Mouse (Mus musculus) heart, postnatal 0 days (tissue): ENCODE results near the gene Rps3. TPM values are rescaled to one million over a fixed set of nuclear protein-coding genes. Genes with fewer than 3 reads are reported as not detected.

Experiments
- ATAC-seq: fragments of 200-750 bp; cut with Nextera tagmentation; 2 replicates; pipeline ENCODE4 v1.8.0; 2017; ENCODE audit warnings: low read depth, moderate number of reproducible peaks, moderate library complexity; ENCODE audit not compliant: insufficient read depth
- DNase-seq: peaks from one replicate; pipeline ENCODE4 v3.0.0-alpha.2; 2016; ENCODE audit warnings: low spot score
- H3K27ac ChIP-seq: fragments of 300-500 bp; sonication (generic); 2 replicates; pipeline ENCODE4 v1.5.1; 2014; ENCODE audit warnings: low read depth, mild to moderate bottlenecking
- H3K27me3 ChIP-seq: fragments of 300-500 bp; sonication (generic); 2 replicates; pipeline ENCODE4 v1.6.1; 2014; ENCODE audit warnings: low read length, mixed read lengths; ENCODE audit not compliant: control insufficient read depth, insufficient read depth
- H3K36me3 ChIP-seq: fragments of 300-500 bp; sonication (generic); replicated peaks from 2 replicates; pipeline ENCODE4 v1.6.1; 2014; ENCODE audit warnings: low read length, mixed read lengths; ENCODE audit not compliant: control insufficient read depth, insufficient read depth
- H3K4me1 ChIP-seq: fragments of 300-500 bp; sonication (generic); 2 replicates; pipeline ENCODE4 v1.6.1; 2014; ENCODE audit warnings: antibody characterized with exemption; ENCODE audit not compliant: control insufficient read depth, insufficient read depth
- H3K4me2 ChIP-seq: fragments of 300-500 bp; sonication (generic); 2 replicates; pipeline ENCODE4 v1.6.1; 2014; ENCODE audit warnings: low read depth, mild to moderate bottlenecking, low read length, moderate library complexity
- H3K4me3 ChIP-seq: fragments of 300-500 bp; sonication (generic); 2 replicates; pipeline ENCODE4 v1.5.1; 2014; ENCODE audit warnings: low read depth, low read length
- H3K9ac ChIP-seq: fragments of 300-500 bp; sonication (generic); replicated peaks from 2 replicates; pipeline ENCODE4 v1.6.1; 2014; ENCODE audit warnings: low read depth, low read length, mixed read lengths
- H3K9me3 ChIP-seq: fragments of 300-500 bp; sonication (generic); replicated peaks from 2 replicates; pipeline ENCODE4 v1.6.1; 2016; ENCODE audit warnings: low read length; ENCODE audit not compliant: control insufficient read depth
- CTCF ChIP-seq: IDR thresholded peaks from 2 replicates; pipeline ENCODE4 v1.5.1; 2016; ENCODE audit warnings: antibody characterized with exemption, control low read depth, low read depth
- EP300 ChIP-seq: IDR thresholded peaks from 2 replicates; pipeline ENCODE4 v1.6.1; 2016; ENCODE audit warnings: antibody characterized with exemption, low read depth
- WGBS: fragments of 180-500 bp; shearing (Covaris S2); extraction: QIAGEN DNeasy Blood & Tissue Kit; methylation state at CpG from one replicate; pipeline ENCODE4 v1.1.7; 2014; 5-methylcytosine and 5-hydroxymethylcytosine counted together
- polyA plus RNA-seq: library from polyadenylated mRNA; unstranded; fragments of >200 nt; fragmentation: Nextera tagmentation; extraction: Ambion mirVana; gene quantifications from 2 replicates; pipeline ENCODE4 v1.2.1, GENCODE M21; 2015
- total RNA-seq: library from RNA; depleted of rRNA; stranded (reverse); fragments of >200 nt; gene quantifications from 2 replicates; pipeline ENCODE4 v1.2.3, GENCODE M21; 2014; ENCODE audit warnings: low replicate concordance

Gene Rps3
- total and polyA plus RNA-seq, 2 experiments from 2014 or later, result 439 to 804 TPM

- WGBS, result 44% methylated on average over 3 of the region's 3 CpGs
- TF ChIP-seq CTCF, result no peak
- TF ChIP-seq EP300, result no peak
- Histone ChIP-seq H3K27ac (no peak overlapping the region), H3K9ac (no peak overlapping the region), H3K4me3 (no peak overlapping the region), H3K4me1 (no peaks in the 10 kb centered on the region; the same call in 1 of the 2 replicates), H3K27me3 (no peaks in the 10 kb centered on the region), H3K36me3 (peaks cover 71% of the 10 kb centered on the region), H3K9me3 (no peaks in the 10 kb centered on the region), H3K4me2 (no peak overlapping the region)
- ATAC-seq (no peak), DNase-seq (no peak)
These were observed 6.9 kb downstream of the Rps3 start for GRCm38 (mm10) chr7:99476558-99477114.

DNA sequence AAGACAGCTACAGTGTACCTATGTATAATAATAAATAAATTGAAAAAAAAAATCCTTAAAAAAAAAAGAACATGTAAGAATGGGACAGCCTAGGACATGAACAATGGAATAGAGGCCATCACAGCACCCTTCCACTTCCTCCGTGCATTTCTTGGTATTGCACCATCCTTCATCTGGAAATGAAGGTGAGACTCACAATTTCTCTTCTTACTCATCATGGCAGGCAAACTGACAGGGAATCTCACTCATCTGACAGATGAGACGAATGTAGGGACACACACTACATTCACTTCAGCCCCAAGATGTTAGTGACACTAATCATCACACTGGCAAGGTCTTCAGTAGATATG, 8.0 kb downstream of the Rps3 start:
- TF ChIP-seq EP300 (no peak), CTCF (no peak)
- Histone ChIP-seq H3K9ac (no peak overlapping the region), H3K4me2 (no peak overlapping the region), H3K4me1 (no peaks in the 10 kb centered on the region), H3K4me3 (no peak overlapping the region), H3K27ac (no peak overlapping the region), H3K36me3 (peaks cover 60% of the 10 kb centered on the region), H3K9me3 (no peaks in the 10 kb centered on the region), H3K27me3 (no peaks in the 10 kb centered on the region)
- ATAC-seq, result no peak
- 85% methylated on average over 2 of the region's 2 CpGs for WGBS
- DNase-seq, result no peak

DNA sequence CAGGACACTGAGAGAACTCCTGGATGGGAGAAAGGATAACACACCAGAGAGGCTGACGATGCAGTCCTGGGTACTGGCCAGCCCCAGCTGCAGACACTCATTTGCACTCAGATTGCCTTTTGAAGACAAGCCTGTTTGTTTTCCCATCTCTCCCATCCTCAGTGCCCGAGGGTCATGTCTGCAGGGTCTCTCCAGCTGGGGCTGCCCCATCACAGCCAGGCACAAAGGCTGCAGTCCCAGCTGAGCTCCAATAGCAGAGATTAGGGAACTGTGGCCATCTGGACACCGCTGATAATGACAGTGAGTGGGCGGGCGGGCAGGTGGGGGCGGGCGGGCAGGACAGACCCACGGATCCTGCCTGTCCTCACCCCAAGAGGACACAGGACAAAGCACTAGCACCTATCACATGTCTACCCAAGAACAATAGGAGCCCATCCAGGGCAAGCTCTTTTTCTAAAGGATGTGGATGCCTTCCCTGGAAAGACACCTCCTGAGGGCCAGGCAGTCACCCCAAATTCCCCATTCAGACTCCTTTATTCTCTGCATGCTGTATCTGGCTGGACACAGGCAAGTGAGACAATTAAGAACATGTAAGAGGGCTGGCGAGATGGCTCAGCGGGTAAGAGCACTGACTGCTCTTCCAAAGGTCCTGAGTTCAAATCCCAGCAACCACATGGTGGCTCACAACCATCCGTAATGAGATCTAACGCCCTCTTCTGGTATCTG, 8.5 kb downstream of the Rps3 start:
- H3K27ac ChIP-seq, result no peak overlapping the region
- peak; percentile 19; the same call in 1 of the 2 replicates for ATAC-seq

DNA sequence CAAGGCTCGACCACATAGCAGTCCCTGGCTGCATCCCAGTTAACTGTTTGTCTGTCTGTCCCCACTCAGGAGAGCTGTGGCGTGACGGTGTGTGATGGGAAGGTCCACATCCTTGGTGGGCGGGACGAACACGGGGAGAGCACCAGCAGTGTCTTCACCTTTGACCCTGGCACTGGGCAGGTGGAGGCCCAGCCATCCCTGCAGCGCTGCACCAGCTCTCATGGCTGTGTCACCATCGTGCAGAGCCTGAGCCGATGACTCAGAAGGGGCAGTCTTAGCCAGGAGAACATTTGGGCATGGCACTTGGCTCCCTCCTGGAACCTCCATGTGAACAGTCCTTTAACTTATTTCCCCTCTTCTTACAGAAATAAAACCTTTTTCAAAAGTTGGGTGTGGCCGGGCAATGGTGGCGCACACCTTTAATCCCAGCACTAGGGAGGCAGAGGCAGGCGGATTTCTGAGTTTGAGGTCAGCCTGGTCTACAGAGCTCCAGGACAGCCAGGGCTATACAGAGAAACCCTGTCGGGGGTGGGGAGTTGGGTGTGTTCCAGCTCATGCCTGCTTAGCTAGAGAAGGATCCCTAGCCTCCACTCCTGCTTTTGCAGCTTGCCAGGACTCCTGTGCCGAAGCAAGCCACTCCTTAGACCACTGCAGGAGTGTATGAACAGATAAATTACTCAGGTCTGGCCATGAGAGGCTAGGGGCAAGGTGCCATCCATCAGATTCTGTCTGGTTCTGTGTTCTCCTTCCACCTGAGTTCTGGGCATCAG, 9.7 kb downstream of the Rps3 start:
- Histone ChIP-seq H3K36me3 (peaks cover 43% of the 10 kb centered on the region), H3K27me3 (no peaks in the 10 kb centered on the region), H3K4me2 (no peak overlapping the region), H3K4me3 (no peak overlapping the region), H3K9ac (no peak overlapping the region), H3K9me3 (no peaks in the 10 kb centered on the region), H3K4me1 (no peaks in the 10 kb centered on the region), H3K27ac (no peak overlapping the region)
- ATAC-seq (no peak), DNase-seq (no peak)
- WGBS, result 78% methylated on average over 14 of the region's 14 CpGs
- TF ChIP-seq EP300, result no peak

More for the DNA sequence above, 8.5 kb downstream of the Rps3 start:
- no peaks in the 10 kb centered on the region for H3K27me3 ChIP-seq
- WGBS, result 46% methylated on average over 12 of the region's 12 CpGs
- no peak for DNase-seq
- H3K9ac ChIP-seq, result no peak overlapping the region
- H3K9me3 ChIP-seq, result no peaks in the 10 kb centered on the region
- no peak for TF ChIP-seq EP300
- no peak for TF ChIP-seq CTCF
- H3K4me3 ChIP-seq, result no peak overlapping the region
- no peak overlapping the region for H3K4me2 ChIP-seq
- H3K4me1 ChIP-seq, result no peaks in the 10 kb centered on the region
- peaks cover 54% of the 10 kb centered on the region for H3K36me3 ChIP-seq

GRCm38 (mm10) chr7:99471578-99471977, 12.0 kb downstream of the Rps3 start:
- ATAC-seq, result no peak
- 64% methylated on average over 18 of the region's 18 CpGs for WGBS

More at GRCm38 (mm10) chr7:99471578-99471977, 12.0 kb downstream of the Rps3 start:
- Histone ChIP-seq H3K4me1 (no peaks in the 10 kb centered on the region), H3K27ac (no peak overlapping the region), H3K27me3 (no peaks in the 10 kb centered on the region), H3K36me3 (0 out of 2 replicates have a peak, but pooled peaks cover 24% of the 10 kb centered on the region), H3K4me3 (no peak overlapping the region), H3K9ac (no peak overlapping the region), H3K9me3 (no peaks in the 10 kb centered on the region), H3K4me2 (no peak overlapping the region)
- TF ChIP-seq CTCF (0 out of 2 replicates have a peak, but pooled peaks have one; percentile 0), EP300 (no peak)
- no peak for DNase-seq
